Mouse (Mus musculus) bone marrow, adult 2 months (tissue): ENCODE results near the gene Alkbh5. TPM values are rescaled to one million over a fixed set of nuclear protein-coding genes. Genes with fewer than 3 reads are reported as not detected.

ENCODE experiments used
- H3K27ac ChIP-seq: fragments of 200-500 bp; 2 replicates; pipeline ENCODE4 v1.5.1; 2012; ENCODE audit warnings: low read depth, mild to moderate bottlenecking, control low read depth, inconsistent platforms, low read length; ENCODE audit not compliant: control insufficient read depth, poor library complexity, insufficient read depth
- H3K4me1 ChIP-seq: fragments of 200-500 bp; 2 replicates; pipeline ENCODE4 v1.6.1; 2011; ENCODE audit warnings: low read length; ENCODE audit not compliant: control insufficient read depth, insufficient read depth
- H3K4me3 ChIP-seq: fragments of 200-500 bp; replicated peaks from 2 replicates; pipeline ENCODE3; 2011; ENCODE audit warnings: mild to moderate bottlenecking, low read depth, low read length, control low read depth; ENCODE audit not compliant: control insufficient read depth
- CTCF ChIP-seq: fragments of 200-500 bp; IDR thresholded peaks from 2 replicates; pipeline ENCODE4 v1.5.1; 2011; ENCODE audit warnings: low read length, control low read depth; ENCODE audit not compliant: control insufficient read depth, insufficient read depth
- POLR2A ChIP-seq: fragments of 200-500 bp; IDR thresholded peaks from 2 replicates; pipeline ENCODE4 v1.6.1; 2011; ENCODE audit warnings: low read depth, mild to moderate bottlenecking, control low read depth, low read length, borderline replicate concordance; ENCODE audit not compliant: control insufficient read depth
- WGBS: fragments of 180-500 bp; shearing (Covaris S2); methylation state at CpG from one replicate; pipeline ENCODE4 v1.1.7; 2018; 5-methylcytosine and 5-hydroxymethylcytosine counted together
- polyA plus RNA-seq: library from polyadenylated mRNA; stranded (reverse); fragments of >200 nt; gene quantifications from 2 replicates; pipeline ENCODE4 v1.2.4, GENCODE M21; 2011; ENCODE audit warnings: low replicate concordance; ENCODE audit not compliant: missing spikeins, insufficient read depth, insufficient read length

The Alkbh5 gene
- 16.7 and 19.5 TPM in 2 replicates for polyA plus RNA-seq

GRCm38 (mm10) chr11:60536180-60536858, at the start of gene Alkbh5:
Alkbh5 (plus strand) TSS chr11:60536381.
- 34% methylated on average over 9 of the region's 9 CpGs for WGBS
- TF ChIP-seq CTCF (no peak), POLR2A (no peak)
- Histone ChIP-seq H3K4me3 (peak within 1 kb of the TSS; percentile 94), H3K27ac (peak within 1 kb of the TSS; percentile 98), H3K4me1 (peaks cover 3% of the 10 kb centered on the region)

GRCm38 (mm10) chr11:60492726-60493125, 43.5 kb upstream of the Alkbh5 start:
- WGBS = 88% methylated on average over 5 of the region's 5 CpGs
- Histone ChIP-seq H3K4me3 (no peak overlapping the region), H3K27ac (no peak overlapping the region), H3K4me1 (no peaks in the 10 kb centered on the region)
- TF ChIP-seq CTCF = no peak
- no peak for TF ChIP-seq POLR2A

- TF ChIP-seq CTCF = no peak
- TF ChIP-seq POLR2A = no peak
- H3K27ac ChIP-seq = no peak overlapping the region
- H3K4me3 ChIP-seq = no peak overlapping the region
- WGBS = 46% methylated on average over 2 of the region's 2 CpGs
- H3K4me1 ChIP-seq = no peaks in the 10 kb centered on the region
Measured at GRCm38 (mm10) chr11:60495692-60496091, 40.5 kb upstream of the Alkbh5 start.

- Histone ChIP-seq H3K27ac (no peak overlapping the region), H3K4me3 (no peak overlapping the region), H3K4me1 (no peaks in the 10 kb centered on the region)
- no peak for TF ChIP-seq POLR2A
- TF ChIP-seq CTCF = no peak
- WGBS = 90% methylated on average over 13 of the region's 13 CpGs
Measured at GRCm38 (mm10) chr11:60507281-60507680, 28.9 kb upstream of the Alkbh5 start.

GRCm38 (mm10) chr11:60508950-60509349, 27.2 kb upstream of the Alkbh5 start:
- WGBS = 6% methylated on average over 11 of the region's 11 CpGs
- Histone ChIP-seq H3K4me1 (no peaks in the 10 kb centered on the region), H3K4me3 (no peak overlapping the region), H3K27ac (no peak overlapping the region)
- TF ChIP-seq POLR2A (no peak), CTCF (no peak)

GRCm38 (mm10) chr11:60509500-60509899, 26.7 kb upstream of the Alkbh5 start:
- TF ChIP-seq CTCF (no peak), POLR2A (no peak)
- under 1% methylated on average over 25 of the region's 25 CpGs for WGBS
- H3K4me3 ChIP-seq = peak overlapping the region; percentile 31
- H3K27ac ChIP-seq = no peak overlapping the region
- H3K4me1 ChIP-seq = no peaks in the 10 kb centered on the region

- Histone ChIP-seq H3K27ac (no peak overlapping the region), H3K4me1 (no peaks in the 10 kb centered on the region), H3K4me3 (no peak overlapping the region)
- TF ChIP-seq CTCF (no peak), POLR2A (no peak)
- WGBS = 67% methylated on average over 1 of the region's 1 CpGs
Measured at GRCm38 (mm10) chr11:60511893-60512292, 24.3 kb upstream of the Alkbh5 start.

- 67% methylated on average over 2 of the region's 2 CpGs for WGBS
Measured at GRCm38 (mm10) chr11:60512520-60512919, 23.7 kb upstream of the Alkbh5 start.

More at GRCm38 (mm10) chr11:60512520-60512919, 23.7 kb upstream of the Alkbh5 start:
- TF ChIP-seq CTCF = no peak
- no peak for TF ChIP-seq POLR2A
- Histone ChIP-seq H3K4me3 (no peak overlapping the region), H3K4me1 (no peaks in the 10 kb centered on the region), H3K27ac (no peak overlapping the region)
